Mouse (Mus musculus): ENCODE measurements around the gene Olfr414.

Olfr414 gene

DNA sequence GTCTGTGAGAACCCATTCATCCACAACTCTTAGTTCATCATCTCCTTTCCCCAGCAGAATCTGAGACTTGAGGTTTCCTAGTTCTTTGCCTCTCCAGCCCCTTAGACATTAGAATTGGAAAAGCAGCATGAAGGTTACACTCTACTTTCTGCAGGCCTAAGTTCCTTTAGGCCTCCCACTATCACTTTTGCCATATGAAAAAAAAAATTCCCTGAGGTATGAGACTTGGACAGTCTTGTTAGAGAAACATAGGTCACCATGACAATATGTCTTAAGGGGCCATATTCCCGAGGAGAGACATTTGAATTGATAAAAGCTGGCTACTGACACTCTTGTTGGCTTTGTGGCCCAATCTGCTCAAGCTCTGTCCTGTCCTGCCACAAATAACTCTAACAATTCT, at the start of gene Olfr414:
Olfr414 (plus strand) TSS at position 301 of the 400 bp plus-strand sequence.
- no peak for DNase-seq (ENCODE audit: low read depth, low spot score)

DNA sequence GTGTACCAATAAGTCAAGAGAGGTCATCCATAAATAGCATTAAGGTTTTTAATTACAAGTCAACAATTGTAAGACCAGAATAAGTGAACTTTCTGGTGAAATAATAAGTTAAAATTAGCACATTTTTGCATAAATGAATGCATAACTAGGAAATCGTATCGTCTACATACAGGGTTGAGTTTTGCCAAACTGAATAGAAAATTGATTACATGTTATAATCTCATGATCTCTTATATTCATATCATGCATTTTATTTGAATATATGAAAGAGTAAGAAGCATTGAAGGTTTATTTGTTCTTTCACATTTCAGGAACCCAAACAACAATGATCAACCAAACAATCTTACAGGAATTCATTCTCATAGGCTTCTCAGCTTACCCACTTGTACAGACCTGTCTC, 33.1 kb upstream of the Olfr414 start, which contains the start of gene Olfr248:
Olfr248 (plus strand) TSS at position 301 of the 400 bp plus-strand sequence.
- DNase-seq (ENCODE audit: low read depth, low spot score) = no peak

DNA sequence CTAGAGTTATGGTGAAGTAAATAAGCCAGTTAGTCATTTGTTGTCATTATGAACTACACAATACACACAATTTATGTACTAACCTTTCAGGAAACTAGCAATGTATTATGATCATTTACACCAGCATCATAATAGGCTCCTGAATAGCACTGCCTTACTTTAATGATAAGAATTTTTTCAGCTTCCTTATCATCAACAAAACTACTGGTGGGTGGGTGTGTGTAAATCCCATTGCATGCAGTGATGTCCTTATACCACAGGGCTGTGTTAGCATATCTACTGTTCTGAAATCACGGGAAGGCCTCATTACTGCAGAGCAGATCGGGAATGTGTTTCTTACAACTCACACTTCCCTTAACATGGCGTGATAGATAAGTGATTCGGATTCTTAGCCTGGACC, 905 bp upstream of the Olfr414 start:
- DNase-seq (ENCODE audit: low read depth, low spot score) = no peak

GRCm38 (mm10) chr1:174426180-174426986, 2.5 kb downstream of the Olfr414 start:
- no peak for DNase-seq (ENCODE audit: low read depth, low spot score)

GRCm38 (mm10) chr1:174427402-174427801, 3.5 kb downstream of the Olfr414 start:
- no peak for DNase-seq (ENCODE audit: low read depth, low spot score)

- no peak for DNase-seq (ENCODE audit: low read depth, low spot score)
Observed at GRCm38 (mm10) chr1:174428407-174428806, 4.5 kb downstream of the Olfr414 start.

DNA sequence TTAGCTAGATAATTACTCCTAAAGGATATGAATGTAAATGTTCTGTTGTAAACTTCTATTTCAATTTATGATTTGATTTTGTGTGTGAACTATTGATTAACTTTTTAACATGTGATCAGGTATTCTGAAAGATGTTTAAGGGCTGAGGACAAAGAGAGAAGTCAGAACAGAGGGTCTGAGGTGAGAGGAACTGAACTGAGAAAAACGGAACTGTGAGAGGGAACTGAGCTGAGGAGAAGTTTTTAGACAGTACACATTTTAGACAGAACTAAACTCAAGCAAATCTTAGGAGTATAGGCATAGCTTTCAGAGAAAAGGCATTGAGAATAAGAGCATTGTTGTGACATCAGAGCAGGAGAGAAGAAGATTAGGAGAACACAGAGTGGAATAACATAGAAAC, 10.3 kb downstream of the Olfr414 start:
- DNase-seq (ENCODE audit: low read depth, low spot score) = no peak

DNA sequence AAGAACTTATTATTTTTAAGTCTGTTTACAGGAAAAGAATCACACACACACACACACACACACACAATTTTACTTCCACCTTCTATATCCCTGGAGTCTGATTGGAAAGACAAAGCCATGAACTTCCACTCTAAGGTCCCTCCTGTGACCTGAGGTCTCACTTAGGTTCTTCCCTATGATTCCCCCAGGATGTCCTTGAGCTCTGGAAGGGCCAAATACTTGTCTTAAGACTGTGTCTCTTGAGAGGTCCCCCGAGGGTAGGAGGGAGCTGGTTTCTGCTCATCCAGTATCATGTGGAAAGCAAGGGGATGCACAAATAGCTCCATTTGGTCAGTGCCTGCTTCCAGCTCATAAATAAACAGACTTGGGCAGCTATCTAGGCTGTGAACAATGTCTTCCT, 17.9 kb downstream of the Olfr414 start, which contains the start of gene Olfr220:
Olfr220 (plus strand) TSS at position 301 of the 400 bp plus-strand sequence.
- no peak for DNase-seq (ENCODE audit: low read depth, low spot score)

- no peak for DNase-seq (ENCODE audit: low read depth, low spot score)
Observed at GRCm38 (mm10) chr1:174455100-174455499, 31.2 kb downstream of the Olfr414 start.

GRCm38 (mm10) chr1:174465385-174465784, 41.5 kb downstream of the Olfr414 start:
- no peak for DNase-seq (ENCODE audit: low read depth, low spot score)

DNA sequence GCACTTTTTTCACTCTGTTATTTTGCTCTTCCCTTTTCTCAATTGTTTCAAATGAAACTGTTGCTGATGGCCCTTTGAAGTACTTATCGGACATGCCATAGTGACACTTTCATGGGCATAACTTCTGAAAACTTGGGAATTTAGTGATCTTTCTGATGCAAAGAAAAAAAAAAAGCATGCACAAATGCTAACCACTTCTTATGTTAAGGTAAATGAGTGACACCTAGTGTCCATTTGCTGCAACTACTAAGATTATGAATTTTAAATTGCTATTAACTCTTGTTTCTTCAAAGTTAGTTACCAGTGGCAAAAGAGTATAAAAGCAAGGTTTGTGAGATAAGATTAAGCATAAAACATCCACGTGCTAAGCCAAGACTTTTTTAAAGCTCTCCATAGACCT, 42.4 kb downstream of the Olfr414 start:
- DNase-seq (ENCODE audit: low read depth, low spot score) = no peak

- peak; percentile 13 for DNase-seq (ENCODE audit: low read depth, low spot score)
Observed at GRCm38 (mm10) chr1:174469736-174470135, 45.9 kb downstream of the Olfr414 start.

GRCm38 (mm10) chr1:174482567-174482966, 58.7 kb downstream of the Olfr414 start:
- DNase-seq (ENCODE audit: low read depth, low spot score) = no peak
